Comparison of ENCODE assay signal across 24 mouse cellular contexts in genomic region chr3:101904776-101905175, GRCm38 (mm10). TPM values are rescaled to one million over a fixed set of nuclear protein-coding genes. Genes with fewer than 3 reads are reported as not detected.
"Had no signal": no experiment of that assay in that cellular context is flagged by ENCODE, and none has a peak within 500 bp of the region (broad histone marks: within the 10 kb centered on the region; RNA-seq: fewer than 3 reads in every experiment).

No protein-coding gene starts in this region.

- H3K4me3 ChIP-seq: kidney, embryonic 15.5 days; limb, embryonic 12.5 days; limb, embryonic 15.5 days had no signal

- H3K36me3 ChIP-seq: kidney, embryonic 15.5 days had no signal

- H3K9ac ChIP-seq: kidney, embryonic 15.5 days; limb, embryonic 12.5 days; limb, embryonic 15.5 days; liver, embryonic 14.5 days; liver, postnatal 0 days; lung, embryonic 14.5 days had no signal

- ATAC-seq: liver, postnatal 0 days; lung, postnatal 0 days had no signal

- DNase-seq: kidney, adult 8-10 months; kidney, postnatal 14 days; kidney, postnatal 4 days; left cerebral cortex, postnatal 4 days; liver, postnatal 0 days; lung, embryonic 14.5 days; lung, postnatal 4 days; midbrain, embryonic 14.5 days; right cerebral cortex, adult 18-20 months; right cerebral cortex, postnatal 14 days; right cerebral cortex, postnatal 4 days; thymus, postnatal 25 days had no signal

- H3K9me3 ChIP-seq: kidney, embryonic 15.5 days; limb, embryonic 15.5 days had no signal

- H3K27ac ChIP-seq: kidney, embryonic 15.5 days; limb, embryonic 12.5 days; limb, embryonic 15.5 days; liver, embryonic 14.5 days; stomach, postnatal 0 days had no signal

- H3K4me2 ChIP-seq: kidney, embryonic 15.5 days; limb, embryonic 12.5 days; limb, embryonic 15.5 days; liver, embryonic 11.5 days; lung, embryonic 14.5 days; midbrain, embryonic 11.5 days had no signal

- H3K27me3 ChIP-seq: kidney, embryonic 15.5 days; limb, embryonic 12.5 days; limb, embryonic 15.5 days had no signal

RNA-seq across cellular contexts. Expression of gene Mab21l3, which starts 56.0 kb away (rescaled TPM):
- total RNA-seq: layer of hippocampus, adult 18-20 months; megakaryocyte progenitor cell, adult 5-6 weeks; megakaryocyte-erythroid progenitor cell, adult 5-6 weeks had no signal
- polyA plus RNA-seq: liver, postnatal 0 days; midbrain, embryonic 14.5 days; midbrain, postnatal 0 days had no signal
